Mouse (Mus musculus): Measurements from ENCODE around the gene Angptl4.
"Not testable (repeated sequence)": the region's sequence is repeated elsewhere in the genome, so short reads cannot be mapped to it uniquely, and the experiment has no call there.

Gene Angptl4

GRCm38 (mm10) chr17:33755418-33756107 is 26.1 kb downstream of the Angptl4 start:
- DNase-seq: peak; percentile 58

- no peak for DNase-seq
These were observed 27.0 kb downstream of the Angptl4 start for GRCm38 (mm10) chr17:33754656-33755055.

GRCm38 (mm10) chr17:33752297-33752696 is 29.3 kb downstream of the Angptl4 start:
- DNase-seq: no peak

GRCm38 (mm10) chr17:33751181-33751580 is 30.4 kb downstream of the Angptl4 start:
- DNase-seq: no peak

- DNase-seq: no peak
These were observed 32.2 kb downstream of the Angptl4 start for GRCm38 (mm10) chr17:33749451-33749850.

GRCm38 (mm10) chr17:33746011-33746410 is 35.6 kb downstream of the Angptl4 start:
- peak; percentile 59 for DNase-seq

- DNase-seq: no peak
These were observed 36.8 kb downstream of the Angptl4 start for GRCm38 (mm10) chr17:33744686-33745384.

GRCm38 (mm10) chr17:33742420-33742819 is 39.2 kb downstream of the Angptl4 start:
- DNase-seq: no peak

- DNase-seq: not testable (repeated sequence)
These were observed 48.1 kb downstream of the Angptl4 start for GRCm38 (mm10) chr17:33733526-33733925.

GRCm38 (mm10) chr17:33732556-33733083 is 49.0 kb downstream of the Angptl4 start:
- DNase-seq: not testable (repeated sequence)

GRCm38 (mm10) chr17:33729215-33729614 is 52.4 kb downstream of the Angptl4 start:
- peak; percentile 33 for DNase-seq

GRCm38 (mm10) chr17:33728396-33728795 is 53.2 kb downstream of the Angptl4 start:
- no peak for DNase-seq

Measured in kidney, adult 9 months (tissue).